Mouse (Mus musculus) C2C12 (cell line): ENCODE measurements around the gene Dpp7.

Experiments
- CTCF ChIP-seq: IDR thresholded peaks from one replicate; pipeline ENCODE4 v1.5.1; 2011; ENCODE audit not compliant: control insufficient read depth, insufficient read depth, insufficient read length
- MAX ChIP-seq: IDR thresholded peaks from one replicate; pipeline ENCODE4 v1.6.1; 2011; ENCODE audit warnings: mild to moderate bottlenecking, control low read depth

DNA sequence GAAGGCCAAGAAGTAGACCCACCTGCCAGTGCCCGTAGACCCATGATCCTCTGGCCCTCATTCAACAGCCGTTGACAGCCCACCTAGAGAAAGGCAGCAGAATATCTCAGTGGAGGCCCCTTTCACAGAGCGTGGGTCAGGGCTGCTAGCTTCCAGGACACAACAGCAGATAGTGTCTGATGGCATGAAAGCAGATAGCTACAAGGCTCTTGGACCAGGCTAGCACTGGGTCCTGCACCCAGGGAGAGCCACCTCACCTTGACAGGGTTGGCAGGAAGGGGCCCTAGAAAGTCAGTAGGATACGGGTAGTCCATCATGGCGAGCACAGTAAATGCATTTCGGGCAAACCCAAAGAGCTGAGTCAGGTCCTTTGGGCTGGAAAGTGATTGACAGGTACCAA is 1.9 kb downstream of the Dpp7 start:
- no peak for TF ChIP-seq CTCF
- TF ChIP-seq MAX: no peak
